Mouse (Mus musculus) liver, embryonic 14 days (tissue): Measurements from ENCODE around the gene Foxn2. TPM values are rescaled to one million over a fixed set of nuclear protein-coding genes. Genes with fewer than 3 reads are reported as not detected.

Experiments
- polyA plus RNA-seq: library from polyadenylated mRNA; depleted of rRNA; stranded (reverse); fragments of >200 nt; gene quantifications from 2 replicates; pipeline ENCODE4 v1.2.3, GENCODE M21; 2012; rRNA removed

The Foxn2 gene
- polyA plus RNA-seq: 4.6 and 5.8 TPM in 2 replicates

DNA sequence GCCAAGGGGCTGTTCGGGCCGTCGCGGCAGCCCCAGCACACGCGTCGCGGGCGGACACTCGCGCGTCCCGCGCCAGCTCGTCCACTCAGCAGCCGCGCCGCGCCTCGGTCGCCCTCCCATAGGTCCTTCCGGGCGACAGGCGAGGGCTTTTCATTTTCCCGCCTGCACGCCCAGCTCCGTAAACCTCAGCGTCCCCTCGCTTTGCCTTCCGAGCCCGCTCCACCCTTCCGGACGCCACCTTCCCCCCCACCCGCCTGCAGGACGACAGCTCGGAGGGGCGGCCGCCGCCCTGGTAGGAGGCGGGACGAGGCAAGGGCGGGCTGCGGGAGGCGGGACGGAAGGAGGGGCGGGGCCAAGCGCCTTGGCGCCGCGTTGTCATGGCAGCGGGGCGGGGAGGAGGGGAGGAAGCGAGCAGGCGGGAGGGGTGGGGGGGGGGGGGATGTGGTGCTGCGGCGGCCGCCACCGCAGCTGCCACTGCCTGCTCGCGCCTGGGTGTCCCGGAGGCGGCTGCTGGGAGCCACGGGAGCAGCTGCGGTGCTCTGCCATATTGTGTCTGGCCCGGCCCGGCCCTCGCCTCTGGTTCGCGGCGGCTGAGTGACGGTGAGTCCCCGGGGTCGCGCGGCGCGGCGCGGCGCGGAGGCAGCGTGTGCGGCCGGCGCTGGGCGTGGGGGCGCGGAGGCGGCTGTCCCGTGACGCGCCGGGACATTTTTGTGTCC, at the start of gene Foxn2:
Foxn2 (plus strand) TSS at position 427 of the 716 bp plus-strand sequence.

DNA sequence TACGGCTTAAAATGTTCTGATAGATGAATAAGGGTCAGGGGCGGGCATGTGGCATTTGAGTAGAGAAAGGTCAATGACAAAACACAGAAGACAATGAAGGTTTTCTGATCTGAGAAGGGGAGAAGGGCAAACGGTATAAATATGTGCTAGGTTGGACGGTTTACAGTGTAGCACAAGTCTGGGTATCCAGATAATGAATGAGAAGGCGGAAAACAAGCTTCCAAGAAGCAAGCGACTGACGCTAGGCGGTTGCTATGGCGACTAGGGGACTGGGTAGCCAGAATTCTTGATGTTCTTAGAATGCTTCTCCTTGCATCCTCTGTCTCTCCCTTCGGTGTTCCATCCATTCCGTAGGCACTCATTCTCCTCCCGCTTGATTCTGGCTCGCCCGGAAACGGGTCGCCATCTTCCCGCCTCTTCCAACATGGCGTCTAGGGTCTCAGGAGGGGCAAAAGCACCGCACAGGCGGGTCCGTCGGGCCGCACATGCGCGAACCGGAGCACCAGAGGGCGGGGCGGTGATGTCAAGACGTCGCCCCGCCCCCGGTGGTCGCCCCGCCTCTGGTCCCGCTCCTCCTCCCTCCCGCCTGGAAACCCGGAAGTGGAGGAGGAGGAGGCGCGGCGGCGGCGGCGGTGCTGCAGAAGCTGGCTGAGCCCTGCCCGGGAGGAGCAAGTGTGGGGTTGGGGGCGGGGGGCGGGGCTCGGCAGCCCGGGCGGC, 89.2 kb downstream of the Foxn2 start, which contains the start of gene Ppp1r21:
Ppp1r21 (plus strand) TSS at position 600 of the 717 bp plus-strand sequence.

Other genes with a start within 250 kb of the Foxn2 start
- gene Ppp1r21, start 89.4 kb downstream of the Foxn2 start, polyA plus RNA-seq: 11.5 and 14.5 TPM in 2 replicates
- 1.7 and 2.0 TPM in 2 replicates for gene Ston1, start 157.0 kb downstream of the Foxn2 start, polyA plus RNA-seq
- 0.02 TPM in 1 of 2 replicates, not detected in the other for gene Gtf2a1l, start 227.9 kb downstream of the Foxn2 start, polyA plus RNA-seq